Mouse (Mus musculus) heart, adult 18-20 months (tissue): ENCODE measurements around the gene Ofcc1. TPM values are rescaled to one million over a fixed set of nuclear protein-coding genes. Genes with fewer than 3 reads are reported as not detected.

Experiments used
- DNase-seq, 2 experiments: peaks; one replicate each; pipeline ENCODE4 v3.0.0; 2021 to 2022; ENCODE audit warnings: mixed read lengths in 1 of 2
- long read RNA-seq, 2 experiments: library from polyadenylated mRNA; stranded (forward); transcript quantifications; one replicate each; pipeline ENCODE4 v2.0.0; 2021
- total RNA-seq, 2 experiments: library from RNA; stranded (reverse); gene quantifications; 2 replicates each; pipeline ENCODE4 v1.2.3; 2021

Ofcc1 gene
- total RNA-seq: not detected
- long read RNA-seq, experiment 1: 0 reads
- long read RNA-seq, experiment 2: 0 reads

- DNase-seq: peak in 1 of 2 experiments; percentile 3
These were observed at the start of gene Ofcc1 for GRCm38 (mm10) chr13:40361288-40361687. TSS of gene Ofcc1 (minus strand) at chr13:40361450.

- no peak for DNase-seq
These were observed 28.9 kb upstream of the Ofcc1 start for GRCm38 (mm10) chr13:40390120-40390519.

DNA sequence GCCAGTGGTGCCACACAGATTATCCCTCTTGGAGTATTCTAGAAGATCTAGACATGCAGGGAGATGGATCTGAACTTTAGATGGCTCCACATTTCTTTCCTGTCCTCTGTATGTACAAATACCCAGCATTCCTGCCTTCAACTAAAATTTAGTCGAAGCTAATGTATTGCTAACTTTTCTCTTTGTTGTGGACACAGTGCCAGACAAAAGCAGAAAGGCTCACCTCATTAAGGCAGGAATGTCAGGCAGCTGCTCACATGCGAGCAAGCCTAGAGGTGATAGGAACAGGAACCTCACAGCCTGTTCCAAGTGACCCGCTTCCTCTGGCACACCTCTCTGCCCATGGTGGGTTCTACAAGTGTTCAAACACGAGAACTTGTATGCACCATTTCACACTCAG lies 26.2 kb upstream of the Ofcc1 start:
- no peak for DNase-seq

DNA sequence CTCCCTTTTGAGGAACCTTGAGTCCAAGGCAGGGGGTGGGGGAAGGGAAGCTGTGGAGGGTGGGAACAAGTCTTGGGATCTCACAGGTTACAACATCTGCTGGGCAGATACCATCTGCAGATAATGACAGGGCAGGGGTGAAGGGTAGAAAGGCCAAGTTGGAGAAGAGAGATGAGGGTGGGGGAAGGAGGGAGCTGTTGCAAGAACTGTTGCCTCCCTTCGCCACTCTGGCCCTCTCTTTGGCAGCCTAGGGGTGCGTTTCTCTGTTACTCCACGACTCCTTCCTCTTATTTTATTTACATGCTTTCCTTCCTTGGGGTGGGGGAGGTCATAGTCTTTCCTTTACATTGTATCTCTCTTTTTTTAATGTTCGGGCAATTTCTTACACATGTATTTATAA lies 23.7 kb upstream of the Ofcc1 start:
- DNase-seq: no peak

DNA sequence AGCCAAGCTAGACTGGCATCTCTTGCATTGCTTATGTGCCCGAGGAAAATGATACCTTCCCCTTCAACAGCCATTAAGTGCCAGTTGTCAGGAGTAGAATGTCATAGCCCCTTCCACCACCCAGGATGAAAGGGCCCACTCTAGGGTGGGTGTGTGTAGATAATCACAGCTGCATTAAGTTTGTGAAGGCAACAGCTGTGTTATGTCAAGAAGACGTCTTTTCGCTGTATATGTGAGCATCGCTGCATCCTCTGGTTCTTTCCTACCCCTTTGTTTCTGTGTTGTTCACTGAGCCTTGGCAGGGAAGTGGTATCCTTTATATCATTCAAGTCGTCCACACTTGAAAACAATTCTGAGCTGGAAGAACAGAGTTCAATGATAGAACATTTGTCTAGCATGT lies 15.5 kb upstream of the Ofcc1 start:
- no peak for DNase-seq

DNA sequence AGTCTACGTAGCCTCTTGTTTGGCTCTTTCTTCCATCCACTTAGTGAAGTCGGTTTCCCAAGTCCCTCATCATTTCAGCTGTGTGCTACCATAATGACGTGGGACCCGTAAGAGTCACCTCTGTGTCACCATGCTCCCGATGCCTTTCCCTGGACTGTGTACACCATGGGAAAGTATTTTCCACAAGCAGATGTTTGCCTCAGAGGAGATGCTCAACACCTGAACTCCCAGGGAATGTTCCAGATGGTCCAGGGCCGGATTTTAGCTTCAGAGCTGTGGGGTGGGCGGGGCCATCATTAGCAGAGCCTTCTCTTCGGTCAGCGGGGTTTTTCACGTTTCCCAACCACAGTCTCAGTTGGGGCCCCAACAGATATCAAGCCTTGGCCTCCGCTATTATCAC lies 5.5 kb upstream of the Ofcc1 start:
- no peak for DNase-seq

GRCm38 (mm10) chr13:40364855-40365254 lies 3.6 kb upstream of the Ofcc1 start:
- no peak for DNase-seq

DNA sequence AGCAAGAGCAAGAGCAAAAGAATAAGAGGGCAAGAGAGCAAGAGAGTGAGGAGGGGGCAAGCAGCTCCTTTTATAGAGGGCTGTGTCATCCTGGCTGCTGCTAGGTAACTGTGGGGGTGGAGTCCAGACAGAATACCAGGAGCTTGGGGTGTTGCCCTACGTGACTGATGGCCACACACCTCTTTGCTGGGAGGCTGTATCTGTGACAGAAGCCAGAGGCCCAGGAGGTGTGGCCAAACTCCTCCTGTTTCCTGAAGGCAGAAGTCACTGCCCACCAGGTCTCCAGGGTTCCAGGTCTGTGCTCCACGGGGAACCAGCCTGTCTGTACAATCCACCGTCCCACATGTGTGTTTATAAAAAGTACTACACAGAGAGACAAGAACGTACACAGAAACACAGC lies 558 bp downstream of the Ofcc1 start:
- no peak for DNase-seq

DNA sequence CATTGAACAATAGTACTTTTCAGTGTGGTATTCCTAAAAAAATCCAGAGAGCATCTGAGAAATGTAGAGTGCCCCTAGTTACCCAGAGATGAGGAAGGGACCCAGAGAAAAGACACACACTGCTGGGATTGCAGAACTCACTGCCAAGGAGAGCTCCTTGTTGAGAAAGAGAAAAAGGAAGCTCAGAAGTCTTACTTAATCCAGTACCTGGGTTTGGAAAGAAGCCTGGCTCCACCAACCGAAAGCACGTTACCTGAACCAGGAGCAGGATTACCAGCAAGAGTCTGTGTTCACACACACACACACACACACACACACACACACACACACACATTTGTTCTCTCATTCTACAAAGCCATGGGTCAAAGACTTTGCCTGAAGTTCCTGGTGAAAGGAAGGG lies 14.2 kb downstream of the Ofcc1 start:
- no peak for DNase-seq

DNA sequence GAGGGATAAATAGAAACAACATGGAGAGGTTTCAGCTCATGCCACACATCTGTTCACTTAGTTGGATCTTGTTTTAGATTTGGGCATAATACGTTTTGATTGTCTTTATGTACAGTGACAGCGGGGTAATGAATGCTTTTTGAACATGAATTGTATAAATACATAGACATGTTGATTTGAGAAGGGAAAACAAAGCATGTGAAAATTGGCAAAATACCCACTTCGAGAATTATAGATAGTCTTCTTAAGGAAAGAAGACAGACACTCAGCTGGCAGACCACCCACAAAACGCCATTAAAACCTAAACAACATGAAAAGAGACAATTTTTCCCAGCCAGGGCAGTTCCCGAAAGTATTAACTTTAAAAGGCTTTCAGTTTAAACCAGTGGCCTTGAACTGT lies 37.9 kb downstream of the Ofcc1 start:
- DNase-seq: no peak

DNA sequence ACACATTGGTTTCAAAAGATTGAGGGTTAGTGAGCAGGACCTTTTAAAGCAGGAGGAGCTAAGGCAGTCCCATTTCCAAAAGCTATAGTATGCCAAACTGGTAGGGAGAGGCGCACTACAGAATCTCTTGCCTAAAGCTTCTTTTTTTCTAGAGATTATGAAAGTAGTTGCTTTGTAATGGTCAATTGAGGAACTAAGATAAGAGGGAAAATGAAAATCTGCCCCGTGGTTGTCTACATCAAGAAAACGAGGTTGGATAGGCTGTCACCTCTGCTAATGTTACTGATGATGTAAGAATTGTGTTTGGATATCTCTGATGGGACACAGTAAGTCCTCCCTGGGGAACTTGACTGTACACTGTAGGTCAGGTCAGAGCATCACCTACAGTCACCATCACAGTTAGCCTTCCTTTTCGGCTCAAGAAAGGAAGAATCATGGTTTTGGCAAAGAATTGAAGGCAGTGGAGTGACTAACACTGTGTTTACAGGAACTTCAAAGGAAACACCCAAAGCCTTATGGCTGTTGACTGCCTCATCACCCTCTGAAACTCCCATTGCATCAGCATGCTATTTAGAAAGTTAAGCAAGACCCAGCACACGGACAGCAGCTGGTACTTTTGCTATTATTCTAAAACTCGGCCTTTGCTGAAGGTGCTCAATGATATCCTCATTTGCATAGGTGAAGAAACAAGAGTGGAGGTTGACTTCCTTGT lies 40.3 kb downstream of the Ofcc1 start:
- no peak for DNase-seq

DNA sequence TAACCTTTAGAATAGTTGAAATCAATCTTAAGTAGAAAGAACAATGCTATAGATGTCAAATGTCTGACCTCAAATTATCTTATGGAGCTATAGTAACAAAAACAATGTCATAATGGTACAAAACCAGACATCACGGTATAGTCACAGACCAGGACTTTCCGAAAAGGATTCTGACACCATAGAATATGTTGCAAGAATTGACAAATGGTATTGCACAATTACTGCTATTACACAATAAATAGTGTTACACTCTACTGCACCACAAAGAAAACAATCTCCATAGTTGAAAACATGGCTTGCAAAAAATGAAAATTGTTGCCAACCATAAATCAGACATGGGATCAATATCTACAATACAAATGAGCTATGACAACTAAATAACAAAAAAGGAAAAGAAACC lies 43.5 kb downstream of the Ofcc1 start:
- DNase-seq: no peak

DNA sequence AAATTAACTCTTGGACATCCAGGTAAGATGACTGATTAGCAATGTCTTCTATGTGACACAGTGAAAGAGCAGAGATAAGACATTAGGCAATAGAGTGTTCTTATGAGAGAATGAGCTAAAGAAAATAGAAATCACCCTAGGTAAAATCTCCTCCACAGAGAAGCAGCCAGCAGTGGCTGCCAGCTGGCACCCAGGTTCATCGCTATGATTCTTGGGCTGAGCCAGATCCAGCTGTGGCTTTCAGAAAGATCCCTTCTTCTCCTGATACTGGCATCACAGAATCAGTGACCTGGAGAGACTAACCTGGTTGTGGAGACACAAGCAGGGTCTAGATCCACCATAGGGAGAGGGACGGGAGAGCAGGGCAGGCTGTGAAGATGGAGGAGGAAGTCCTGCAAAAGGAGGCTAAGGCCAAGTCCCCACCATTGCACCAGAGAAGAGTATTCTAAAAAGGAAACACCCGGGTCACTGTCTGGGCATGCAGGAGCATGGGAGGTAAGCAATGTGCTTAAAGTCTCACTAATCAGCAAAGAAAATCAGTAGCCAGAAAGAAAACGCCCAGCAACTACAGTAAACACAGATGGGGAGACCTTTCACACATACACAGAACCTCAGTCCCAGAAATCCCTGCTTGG lies 46.0 kb downstream of the Ofcc1 start:
- DNase-seq: no peak

- DNase-seq: no peak
These were observed 68.4 kb downstream of the Ofcc1 start for GRCm38 (mm10) chr13:40292891-40293290.

GRCm38 (mm10) chr13:40290846-40291245 lies 70.4 kb downstream of the Ofcc1 start:
- no peak for DNase-seq

DNA sequence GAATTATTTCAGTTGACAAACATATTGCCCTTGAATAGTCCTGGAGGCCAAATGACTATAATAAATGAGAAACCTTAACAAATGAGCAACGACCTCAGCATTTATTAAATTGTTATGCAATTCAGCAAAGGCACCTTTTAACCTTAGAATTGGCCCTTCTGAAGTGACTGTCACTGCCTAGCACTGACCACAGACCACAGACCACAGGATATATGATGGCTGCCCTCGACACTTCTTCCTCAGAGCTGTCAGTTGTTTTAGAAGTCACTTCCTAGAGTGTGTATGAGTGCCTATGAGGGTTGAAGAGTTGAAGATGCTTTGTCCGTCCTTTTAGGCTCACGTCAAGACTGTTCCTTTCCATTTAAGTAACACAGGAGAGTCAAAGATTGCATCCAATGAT lies 72.6 kb downstream of the Ofcc1 start:
- no peak for DNase-seq

DNA sequence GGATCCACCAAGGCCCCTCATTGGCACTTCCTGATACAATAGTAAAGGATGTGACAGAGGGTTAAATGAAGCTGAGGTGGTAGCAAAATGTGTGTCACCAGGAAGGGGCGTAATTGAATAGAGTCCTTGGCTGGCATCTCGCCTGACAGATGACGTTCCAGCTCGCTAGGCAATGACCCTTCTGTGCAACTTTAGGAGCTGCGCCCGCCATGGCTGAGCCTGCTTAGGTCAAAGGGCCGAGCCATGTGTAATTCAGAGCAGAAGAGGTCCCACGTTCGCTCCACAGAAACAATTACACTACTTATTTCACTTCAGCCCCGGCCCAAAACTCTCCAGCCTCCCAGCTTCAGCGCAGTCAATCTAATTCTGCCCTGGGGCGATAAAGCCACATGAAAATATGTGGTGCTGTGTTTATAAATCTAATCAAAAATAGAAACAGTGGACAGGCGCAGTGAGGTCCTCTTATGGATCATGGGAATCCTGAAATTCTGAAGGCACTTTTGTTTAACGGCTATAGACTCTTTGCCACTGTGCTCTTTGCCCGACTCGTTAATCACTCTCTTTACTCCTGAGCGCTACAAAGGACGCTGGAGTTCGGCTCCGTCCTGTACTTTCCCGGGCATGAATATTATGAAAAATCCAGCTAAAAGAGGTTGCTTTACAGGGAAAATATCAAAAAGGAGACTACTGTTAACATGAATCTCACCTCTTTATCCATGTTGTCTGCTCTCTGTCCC lies 73.8 kb downstream of the Ofcc1 start:
- no peak for DNase-seq

DNA sequence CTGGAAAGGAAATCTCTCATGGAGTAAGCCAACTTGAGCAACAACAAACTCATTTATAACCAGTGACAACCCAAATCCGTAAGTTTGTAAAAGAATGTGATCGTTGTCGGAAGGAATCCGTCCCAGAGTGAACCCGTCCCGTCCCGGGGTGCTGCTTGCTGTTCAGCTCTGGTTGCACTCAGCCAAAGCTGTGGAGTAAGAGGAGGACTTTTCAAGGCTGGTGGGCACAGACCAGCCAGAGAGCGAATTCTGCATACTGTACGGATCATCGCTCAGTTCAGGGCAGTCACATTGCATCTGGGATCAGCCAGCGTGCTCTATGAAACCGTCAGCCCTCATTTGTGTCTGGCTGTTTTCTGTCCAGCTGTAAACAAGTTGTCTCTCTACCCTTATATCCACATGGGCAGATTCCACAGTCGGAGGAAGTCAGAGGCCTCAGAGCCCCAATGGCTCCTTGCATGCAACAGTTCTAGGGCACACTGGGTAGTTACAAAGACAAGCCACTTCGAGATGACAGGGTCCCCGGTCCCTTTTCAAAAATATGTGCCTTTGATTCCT lies 75.9 kb downstream of the Ofcc1 start:
- no peak for DNase-seq

GRCm38 (mm10) chr13:40280616-40281015 lies 80.6 kb downstream of the Ofcc1 start:
- no peak for DNase-seq

- no peak for DNase-seq
These were observed 93.7 kb downstream of the Ofcc1 start for GRCm38 (mm10) chr13:40267546-40267945.

GRCm38 (mm10) chr13:40263087-40263807 lies 98.0 kb downstream of the Ofcc1 start:
- no peak for DNase-seq

DNA sequence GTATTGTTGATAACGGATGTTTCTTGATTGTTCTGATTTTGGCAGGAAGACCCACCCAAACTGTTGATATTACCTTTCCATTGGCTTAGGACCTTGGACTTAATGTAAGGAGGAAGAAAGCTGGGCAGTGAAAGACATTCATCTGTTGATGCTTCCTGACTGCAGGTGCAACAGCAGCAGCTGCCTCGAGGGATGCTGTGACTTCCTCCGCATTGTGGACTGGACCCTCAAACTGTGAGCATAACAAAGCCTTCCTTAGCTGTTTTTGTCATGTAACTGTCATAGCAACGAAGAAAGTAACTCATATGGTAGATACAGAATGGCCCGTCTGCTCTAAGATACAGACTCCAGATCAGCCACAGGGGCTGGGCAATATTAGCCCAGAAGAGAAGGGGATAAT lies 102.5 kb downstream of the Ofcc1 start:
- DNase-seq: no peak
